Mouse (Mus musculus): Measurements from ENCODE around the gene Lyz1.
"Not testable (repeated sequence)": the region's sequence is repeated elsewhere in the genome, so short reads cannot be mapped to it uniquely, and the experiment has no call there.

GRCm38 (mm10) chr10:117277779-117278178, 14.9 kb downstream of the Lyz1 start:
- not testable (repeated sequence) for TF ChIP-seq EP300 (optimal IDR thresholded peaks at IDR 0.05); CTCF (IDR thresholded peaks at IDR 0.05; ENCODE audit: low read depth)
